8 mouse cellular contexts compared by ENCODE assay signal in genomic region chr19:45005444-45005843, GRCm38 (mm10). TPM values are rescaled to one million over a fixed set of nuclear protein-coding genes. Genes with fewer than 3 reads are reported as not detected.
DNase-seq lines count a peak whose midpoint lies in the region; ATAC-seq lines count a peak whose summit lies in the region.

Twnk (plus strand) TSS chr19:45005663.

- peak within 1 kb of the TSS; percentile 72 for H3K9ac ChIP-seq in limb, embryonic 15.5 days
- peak within 1 kb of the TSS; percentile 91 for H3K9ac ChIP-seq in midbrain, embryonic 16.5 days (ENCODE audit: low read depth, low read length)

- ATAC-seq in granulocyte monocyte progenitor cell, adult 5-6 weeks (replicated peaks; ENCODE audit: poor library complexity, severe bottlenecking), result peak; percentile 69
- ATAC-seq in limb, embryonic 15.5 days (ENCODE audit: insufficient number of reproducible peaks, low FRiP score, low TSS enrichment, low read depth), result no peak
- ATAC-seq in midbrain, embryonic 16.5 days, result no peak

- no peaks in the 10 kb centered on the region for H3K9me3 ChIP-seq in limb, embryonic 15.5 days
- H3K9me3 ChIP-seq in midbrain, embryonic 16.5 days (replicated peaks; ENCODE audit: control insufficient read depth, low read length, poor library complexity, severe bottlenecking), result no peaks in the 10 kb centered on the region

- H3K4me2 ChIP-seq in limb, embryonic 15.5 days, result peak within 1 kb of the TSS; percentile 82
- H3K4me2 ChIP-seq in midbrain, embryonic 16.5 days (ENCODE audit: low read length), result peak within 1 kb of the TSS; percentile 87

- DNase-seq in frontal cortex, adult 2 months (ENCODE audit: extremely low spot score in 1 of 2, low spot score in 1 of 2), result no peak
- DNase-seq in frontal cortex, postnatal 36 days (ENCODE audit: low spot score in 2 of 2), result no peak
- peak; percentile 78 for DNase-seq in c-Kit-positive CD71-positive TER-119-positive erythroid progenitor cells, embryonic 14.5 days (ENCODE audit: low spot score)
- DNase-seq in kidney, adult 11 months, result peak; percentile 74
- peak; percentile 54 for DNase-seq in thymus, postnatal 14 days

- H3K4me1 ChIP-seq in limb, embryonic 15.5 days, result peaks cover 28% of the 10 kb centered on the region
- H3K4me1 ChIP-seq in midbrain, embryonic 16.5 days (ENCODE audit: control insufficient read depth, insufficient read depth, low read length), result peaks cover 15% of the 10 kb centered on the region

- H3K27ac ChIP-seq in limb, embryonic 15.5 days, result peak within 1 kb of the TSS; percentile 86
- peak within 1 kb of the TSS; percentile 87 for H3K27ac ChIP-seq in midbrain, embryonic 16.5 days (ENCODE audit: low read length)

- H3K36me3 ChIP-seq in limb, embryonic 15.5 days, result peaks cover 53% of the 10 kb centered on the region
- peaks cover 19% of the 10 kb centered on the region for H3K36me3 ChIP-seq in midbrain, embryonic 16.5 days (ENCODE audit: control insufficient read depth, insufficient read depth, low read length)

- H3K27me3 ChIP-seq in limb, embryonic 15.5 days, result no peaks in the 10 kb centered on the region
- H3K27me3 ChIP-seq in midbrain, embryonic 16.5 days (ENCODE audit: control insufficient read depth, insufficient read depth, low read depth, low read length), result no peaks in the 10 kb centered on the region

- H3K4me3 ChIP-seq in limb, embryonic 15.5 days, result peak within 1 kb of the TSS; percentile 96
- H3K4me3 ChIP-seq in midbrain, embryonic 16.5 days (ENCODE audit: low read depth, low read length), result peak within 1 kb of the TSS; percentile 94

- WGBS in limb, embryonic 15.5 days, result 11% methylated on average over 16 of the region's 16 CpGs
- 8% methylated on average over 16 of the region's 16 CpGs for WGBS in midbrain, embryonic 16.5 days

RNA-seq across cellular contexts. Expression of gene Twnk, which starts in this region (rescaled TPM):
- 10.2 and 11.3 TPM in 2 replicates for polyA plus RNA-seq in frontal cortex, adult 2 months (2012; rRNA removed)
- 27.9 and 30.2 TPM in 2 replicates for total RNA-seq in granulocyte monocyte progenitor cell, adult 5-6 weeks (2014; fragmentation: Nextera tagmentation)
- total RNA-seq in granulocyte monocyte progenitor cell, adult 5-6 weeks (2017), result 20.1 and 23.0 TPM in 2 replicates
- 19.6 and 19.8 TPM in 2 replicates for polyA plus RNA-seq in limb, embryonic 15.5 days (2015; fragmentation: Nextera tagmentation; extraction: Ambion mirVana)
- 13.6 and 16.0 TPM in 2 replicates for polyA plus RNA-seq in midbrain, embryonic 16.5 days (2015; fragmentation: Nextera tagmentation; extraction: Ambion mirVana)

Comparison
In these comparisons a context has a peak if more than half of its experiments do, and no peak if none do; other contexts are left out.
1. DNase-seq: peak in c-Kit-positive CD71-positive TER-119-positive erythroid progenitor cells, embryonic 14.5 days (single experiment), kidney, adult 11 months (single experiment) and thymus, postnatal 14 days (single experiment); none in frontal cortex, adult 2 months (0 of 2) and frontal cortex, postnatal 36 days (0 of 2).